8 mouse cellular contexts compared by ENCODE assay signal in the genomic region with DNA sequence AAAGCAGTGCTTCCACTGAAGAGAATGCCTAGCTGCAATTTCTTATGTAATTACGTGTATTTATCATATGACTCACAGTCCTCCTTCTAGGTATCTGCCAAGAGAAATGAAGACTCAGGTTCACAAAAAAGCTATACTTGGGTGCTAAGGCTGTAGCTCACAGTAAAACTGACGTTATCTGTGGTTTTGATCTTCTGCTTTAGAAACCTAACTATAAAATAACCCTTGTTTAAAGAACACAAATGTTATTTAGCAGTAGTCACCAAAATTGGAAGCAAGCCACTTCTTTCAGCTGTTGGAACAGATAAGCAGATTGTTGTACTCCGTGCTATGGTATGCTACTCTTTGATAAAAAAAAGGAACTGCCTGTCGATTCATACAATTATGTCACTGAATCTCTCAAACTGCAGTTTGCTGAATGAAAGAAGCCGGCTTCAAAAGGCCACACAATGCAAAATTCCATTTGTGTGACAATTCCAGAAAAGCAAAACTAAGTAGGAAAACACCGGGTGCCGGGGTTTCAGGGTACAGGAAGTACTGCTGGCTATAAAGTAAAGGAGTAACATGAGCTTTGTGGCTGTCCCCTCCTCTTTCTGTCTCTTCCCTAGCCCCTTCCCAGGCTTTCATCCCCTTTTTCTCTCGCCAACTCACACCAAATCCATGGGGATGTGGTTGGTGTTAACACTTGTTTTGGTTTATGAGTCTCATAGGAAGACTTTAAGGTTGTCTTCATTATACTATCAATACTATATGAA. TPM values are rescaled to one million over a fixed set of nuclear protein-coding genes. Genes with fewer than 3 reads are reported as not detected.
DNase-seq lines count a peak whose midpoint lies in the region; ATAC-seq and TF ChIP-seq lines count a peak whose summit lies in the region.

No protein-coding gene starts in this region.

- no peak overlapping the region for H3K4me2 ChIP-seq in embryonic facial prominence, embryonic 14.5 days (ENCODE audit: low read depth, low read length)
- no peak overlapping the region for H3K4me2 ChIP-seq in intestine, postnatal 0 days (replicated peaks; ENCODE audit: low read depth)

- ATAC-seq in embryonic facial prominence, embryonic 14.5 days (ENCODE audit: low read depth), result no peak
- ATAC-seq in megakaryocyte, adult 5-6 weeks (ENCODE audit: poor library complexity, severe bottlenecking), result no peak
- ATAC-seq in intestine, postnatal 0 days, result no peak

- H3K27ac ChIP-seq in embryonic facial prominence, embryonic 14.5 days (replicated peaks; ENCODE audit: low read depth, low read length), result peak overlapping the region; percentile 15; the same call in 1 of the 2 replicates
- H3K27ac ChIP-seq in embryonic facial prominence, embryonic 10.5 days (replicated peaks), result no peak overlapping the region
- peak overlapping the region; percentile 21; the same call in 1 of the 2 replicates for H3K27ac ChIP-seq in intestine, postnatal 0 days (ENCODE audit: low read depth, low read length)

- intact Hi-C loops in left cerebral cortex, postnatal 10 days (cut with DNase I), result no loop called here
- intact Hi-C loops in left cerebral cortex, postnatal 4 days (cut with DNase I), result no loop called here

- no peaks in the 10 kb centered on the region for H3K9me3 ChIP-seq in embryonic facial prominence, embryonic 14.5 days (ENCODE audit: control insufficient read depth, low read length)
- H3K9me3 ChIP-seq in embryonic facial prominence, embryonic 10.5 days, result no peaks in the 10 kb centered on the region
- no peaks in the 10 kb centered on the region for H3K9me3 ChIP-seq in megakaryocyte, embryonic 14.5 days
- no peaks in the 10 kb centered on the region for H3K9me3 ChIP-seq in intestine, postnatal 0 days (ENCODE audit: control insufficient read depth)

- H3K27me3 ChIP-seq in embryonic facial prominence, embryonic 14.5 days (replicated peaks; ENCODE audit: control insufficient read depth, insufficient read depth, low read length), result no peaks in the 10 kb centered on the region
- H3K27me3 ChIP-seq in embryonic facial prominence, embryonic 10.5 days (replicated peaks; ENCODE audit: low read depth, poor library complexity, severe bottlenecking), result peaks cover 60% of the 10 kb centered on the region
- peaks cover 2% of the 10 kb centered on the region for H3K27me3 ChIP-seq in megakaryocyte, embryonic 14.5 days (replicated peaks)
- H3K27me3 ChIP-seq in intestine, postnatal 0 days (replicated peaks; ENCODE audit: control insufficient read depth, insufficient read depth, low read length), result no peaks in the 10 kb centered on the region

- 38% methylated on average over 8 of the region's 8 CpGs for WGBS in embryonic facial prominence, embryonic 14.5 days
- 64% methylated on average over 8 of the region's 8 CpGs for WGBS in embryonic facial prominence, embryonic 10.5 days
- 46% methylated on average over 8 of the region's 8 CpGs for WGBS in intestine, postnatal 0 days

- no peak overlapping the region for H3K9ac ChIP-seq in embryonic facial prominence, embryonic 14.5 days (ENCODE audit: low read depth, low read length)
- H3K9ac ChIP-seq in intestine, postnatal 0 days (ENCODE audit: low read depth, low read length), result no peak overlapping the region

- H3K4me3 ChIP-seq in embryonic facial prominence, embryonic 14.5 days (ENCODE audit: low read depth, low read length), result no peak overlapping the region
- H3K4me3 ChIP-seq in embryonic facial prominence, embryonic 10.5 days, result no peak overlapping the region
- peak overlapping the region; percentile 72 for H3K4me3 ChIP-seq in megakaryocyte, embryonic 14.5 days (replicated peaks)
- H3K4me3 ChIP-seq in intestine, postnatal 0 days (ENCODE audit: low read depth, low read length), result no peak overlapping the region

- no peaks in the 10 kb centered on the region for H3K4me1 ChIP-seq in embryonic facial prominence, embryonic 14.5 days (ENCODE audit: control insufficient read depth, insufficient read depth, low read length)
- H3K4me1 ChIP-seq in embryonic facial prominence, embryonic 10.5 days, result peaks cover 18% of the 10 kb centered on the region
- H3K4me1 ChIP-seq in megakaryocyte, embryonic 14.5 days, result peaks cover 55% of the 10 kb centered on the region
- 0 out of 2 replicates have a peak, but pooled peaks cover 2% of the 10 kb centered on the region for H3K4me1 ChIP-seq in intestine, postnatal 0 days (replicated peaks; ENCODE audit: control insufficient read depth, insufficient read depth, low read length)

- DNase-seq in embryonic facial prominence, embryonic 14.5 days (ENCODE audit: low spot score), result peak; percentile 69
- DNase-seq in embryonic facial prominence, embryonic 10.5 days (ENCODE audit: low spot score), result no peak
- peak; percentile 39 for DNase-seq in telencephalon, adult 2 months (ENCODE audit: low read depth, low spot score)
- DNase-seq in left cerebral cortex, postnatal 10 days (ENCODE audit: extremely low spot score in 1 of 2, low spot score in 2 of 2), result no peak
- DNase-seq in left cerebral cortex, postnatal 4 days, result no peak

- no peak for TF ChIP-seq CTCF in intestine, postnatal 0 days (IDR thresholded peaks at IDR 0.05; ENCODE audit: low read depth)

- no peaks in the 10 kb centered on the region for H3K36me3 ChIP-seq in embryonic facial prominence, embryonic 14.5 days (ENCODE audit: control insufficient read depth, insufficient read depth, low read length)
- no peaks in the 10 kb centered on the region for H3K36me3 ChIP-seq in embryonic facial prominence, embryonic 10.5 days (replicated peaks)
- H3K36me3 ChIP-seq in megakaryocyte, embryonic 14.5 days (replicated peaks; ENCODE audit: low read length), result no peaks in the 10 kb centered on the region
- H3K36me3 ChIP-seq in intestine, postnatal 0 days (ENCODE audit: control insufficient read depth, insufficient read depth), result no peaks in the 10 kb centered on the region

RNA-seq across cellular contexts. Expression of a gene that starts 17.0 kb away (rescaled TPM):
- polyA plus RNA-seq in embryonic facial prominence, embryonic 14.5 days (2014; fragmentation: Nextera tagmentation; extraction: Ambion mirVana), result 28.4 and 32.1 TPM in 2 replicates
- 24.7 and 25.9 TPM in 2 replicates for polyA plus RNA-seq in embryonic facial prominence, embryonic 10.5 days (2016; fragmentation: Nextera tagmentation; extraction: Ambion mirVana)
- 0.06 TPM in 1 of 2 replicates, not detected in the other for polyA plus RNA-seq in megakaryocyte, embryonic 14.5 days (2012; ENCODE audit: insufficient read depth, low replicate concordance)
- total RNA-seq in megakaryocyte, adult 5-6 weeks (2015), result 25.0 and 27.5 TPM in 2 replicates
- total RNA-seq in megakaryocyte, adult 5-6 weeks (2017), result 23.5 and 46.6 TPM in 2 replicates
- polyA plus RNA-seq in intestine, postnatal 0 days (2015; fragmentation: Nextera tagmentation; extraction: Ambion mirVana), result 9.3 and 10.1 TPM in 2 replicates
- total RNA-seq in left cerebral cortex, postnatal 10 days (2021), result 1 to 10 TPM; 7.7 to 8.1 TPM
- total RNA-seq in left cerebral cortex, postnatal 4 days (2021), result 10 to 100 TPM; 12.1 to 14.2 TPM

RNA-seq across cellular contexts. Expression of a gene that starts 28.5 kb away (rescaled TPM):
- 417 and 481 TPM in 2 replicates for polyA plus RNA-seq in embryonic facial prominence, embryonic 14.5 days (2014; fragmentation: Nextera tagmentation; extraction: Ambion mirVana)
- 346 and 350 TPM in 2 replicates for polyA plus RNA-seq in embryonic facial prominence, embryonic 10.5 days (2016; fragmentation: Nextera tagmentation; extraction: Ambion mirVana)
- 5.5 and 18.9 TPM in 2 replicates for polyA plus RNA-seq in megakaryocyte, embryonic 14.5 days (2012; ENCODE audit: insufficient read depth, low replicate concordance)
- total RNA-seq in megakaryocyte, adult 5-6 weeks (2015), result 306 and 313 TPM in 2 replicates
- 331 and 383 TPM in 2 replicates for total RNA-seq in megakaryocyte, adult 5-6 weeks (2017)
- 796 and 896 TPM in 2 replicates for polyA plus RNA-seq in intestine, postnatal 0 days (2015; fragmentation: Nextera tagmentation; extraction: Ambion mirVana)
- 100 to 1,000 TPM; 354 to 375 TPM for total RNA-seq in left cerebral cortex, postnatal 10 days (2021)
- total RNA-seq in left cerebral cortex, postnatal 4 days (2021), result 100 to 1,000 TPM; 270 to 271 TPM

RNA-seq across cellular contexts. Expression of a gene that starts 32.3 kb away (rescaled TPM):
- polyA plus RNA-seq in embryonic facial prominence, embryonic 14.5 days (2014; fragmentation: Nextera tagmentation; extraction: Ambion mirVana), result 57.7 and 59.5 TPM in 2 replicates
- 47.9 and 49.8 TPM in 2 replicates for polyA plus RNA-seq in embryonic facial prominence, embryonic 10.5 days (2016; fragmentation: Nextera tagmentation; extraction: Ambion mirVana)
- polyA plus RNA-seq in megakaryocyte, embryonic 14.5 days (2012; ENCODE audit: insufficient read depth, low replicate concordance), result 7.8 TPM in 1 of 2 replicates, not detected in the other
- total RNA-seq in megakaryocyte, adult 5-6 weeks (2015), result 48.6 and 55.6 TPM in 2 replicates
- 72.5 and 75.7 TPM in 2 replicates for total RNA-seq in megakaryocyte, adult 5-6 weeks (2017)
- 30.5 and 31.5 TPM in 2 replicates for polyA plus RNA-seq in intestine, postnatal 0 days (2015; fragmentation: Nextera tagmentation; extraction: Ambion mirVana)
- total RNA-seq in left cerebral cortex, postnatal 10 days (2021), result 10 to 100 TPM; 10.1 to 14.5 TPM
- 10 to 100 TPM; 15.7 to 16.2 TPM for total RNA-seq in left cerebral cortex, postnatal 4 days (2021)

Comparison
In these comparisons a context has a peak if more than half of its experiments do, and no peak if none do; other contexts are left out.
1. DNase-seq: peak in embryonic facial prominence, embryonic 14.5 days (single experiment) and telencephalon, adult 2 months (single experiment); none in embryonic facial prominence, embryonic 10.5 days (single experiment), left cerebral cortex, postnatal 10 days (0 of 2) and left cerebral cortex, postnatal 4 days (single experiment).
2. RNA of a gene that starts 28.5 kb away (polyA plus RNA-seq): 796 to 896 TPM in intestine, postnatal 0 days, 417 to 481 TPM in embryonic facial prominence, embryonic 14.5 days and 346 to 350 TPM in embryonic facial prominence, embryonic 10.5 days; 5.5 to 18.9 TPM in megakaryocyte, embryonic 14.5 days; every median in the first group is over 10 times any median in the second.